Mouse (Mus musculus): ENCODE measurements around the gene Rgs12.

- TF ChIP-seq POLR2A (IDR thresholded peaks at IDR 0.05; ENCODE audit: low read depth, low read length) = no peak
- no peak for TF ChIP-seq CTCF (IDR thresholded peaks at IDR 0.05; ENCODE audit: extremely low read depth, insufficient read length, insufficient replicate concordance, low read depth, low read length)
Observed at GRCm38 (mm10) chr5:35050541-35050940, 101.3 kb downstream of the Rgs12 start.
